Mouse (Mus musculus) megakaryocyte-erythroid progenitor cell, adult 5 weeks (primary cell): Measurements from ENCODE around the gene Mocs2. TPM values are rescaled to one million over a fixed set of nuclear protein-coding genes. Genes with fewer than 3 reads are reported as not detected.

Source experiments
- polyA plus RNA-seq: library from polyadenylated mRNA; stranded (reverse); fragments of >175 nt; gene quantifications from 2 replicates; pipeline ENCODE4 v1.2.3, GENCODE M21; 2012

Mocs2 gene
- polyA plus RNA-seq: 2.1 TPM in 2 replicates

DNA sequence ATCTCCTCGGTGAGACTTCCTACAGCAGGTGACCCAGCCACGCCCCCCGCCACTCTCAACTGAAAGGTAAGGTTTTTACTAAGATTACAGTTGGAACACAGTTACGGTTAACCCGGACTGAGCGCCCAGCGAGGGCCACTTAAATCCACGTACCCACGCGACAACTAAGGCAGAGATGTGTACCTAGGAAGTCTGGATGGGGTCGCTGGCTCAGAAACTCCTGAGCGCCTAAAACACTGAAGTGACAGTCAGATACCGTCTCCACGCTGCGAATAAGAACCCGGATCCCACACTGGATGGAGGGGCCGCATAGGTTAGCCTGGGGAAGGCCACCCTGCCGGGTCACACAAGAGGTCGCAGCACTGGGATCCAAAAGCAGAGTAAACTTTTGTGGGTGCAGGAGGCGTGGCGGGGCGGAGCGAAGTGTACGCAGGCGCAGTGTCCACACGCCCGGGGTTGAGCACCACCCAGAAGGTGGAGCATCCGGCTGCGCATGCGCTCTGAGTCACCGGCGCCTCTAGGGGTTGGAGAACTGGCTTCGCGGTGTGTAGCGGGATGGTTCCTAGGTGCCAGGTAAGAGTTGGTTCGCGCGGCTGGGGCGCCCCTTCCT, at the start of gene Mocs2:
Gene Mocs2, plus strand, starts transcription at position 486 of the 610 bp plus-strand sequence.

Other genes starting within 250 kb of the Mocs2 start
- gene Itga2, start 113.9 kb downstream of the Mocs2 start, polyA plus RNA-seq: 0.13 TPM in 2 replicates